Mouse (Mus musculus) ovary, postnatal 14 days (tissue): ENCODE measurements around the gene Senp1.

Experiments
- DNase-seq: peaks from one replicate; pipeline ENCODE4 v3.0.0; 2022; ENCODE audit warnings: low spot score

The Senp1 gene

DNA sequence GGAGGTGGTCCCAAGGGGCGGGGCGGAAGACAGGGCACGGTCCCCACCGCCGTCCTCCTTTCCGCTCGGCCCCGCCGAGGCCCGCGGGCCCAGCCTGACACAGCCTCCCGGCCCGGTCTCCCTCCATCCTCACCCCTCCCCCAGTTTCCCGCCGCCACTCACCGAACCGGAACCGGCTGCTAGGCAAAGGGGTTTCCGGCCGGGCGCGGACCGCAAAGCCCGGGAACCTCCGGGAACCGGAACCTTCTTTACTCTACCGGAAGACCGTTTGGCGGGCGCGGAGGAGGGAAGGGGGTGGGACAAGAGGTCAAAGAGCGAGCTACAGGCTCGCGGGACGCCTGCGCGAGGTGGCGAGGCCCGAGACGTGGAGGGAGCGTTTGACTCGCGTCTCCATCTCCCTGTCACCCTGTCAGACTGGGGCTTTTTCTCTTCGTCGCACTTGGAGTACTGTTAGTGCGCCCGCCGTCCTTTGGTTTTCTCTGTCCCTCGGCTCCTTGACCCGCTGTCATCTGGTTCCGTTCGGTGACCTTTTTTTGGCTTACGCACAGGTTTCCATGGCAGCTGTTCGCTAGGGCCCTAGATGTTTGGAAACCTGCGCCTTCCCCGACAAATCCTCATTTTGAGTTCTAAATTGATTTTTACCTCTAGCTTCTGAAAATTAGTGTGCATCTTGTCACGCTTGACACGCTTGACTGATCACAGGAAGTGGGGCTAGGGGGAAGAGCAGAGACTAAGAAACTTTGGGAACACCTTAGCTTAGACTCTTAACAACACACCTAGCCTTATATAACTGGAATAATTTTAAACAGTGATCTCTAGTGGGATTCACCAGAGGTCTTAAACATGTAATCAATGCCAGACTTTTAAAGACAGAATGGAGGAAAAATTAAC, at the start of gene Senp1:
Gene Senp1, minus strand, starts transcription at position 624 of the 891 bp plus-strand sequence.
- DNase-seq: peak; percentile 87

DNA sequence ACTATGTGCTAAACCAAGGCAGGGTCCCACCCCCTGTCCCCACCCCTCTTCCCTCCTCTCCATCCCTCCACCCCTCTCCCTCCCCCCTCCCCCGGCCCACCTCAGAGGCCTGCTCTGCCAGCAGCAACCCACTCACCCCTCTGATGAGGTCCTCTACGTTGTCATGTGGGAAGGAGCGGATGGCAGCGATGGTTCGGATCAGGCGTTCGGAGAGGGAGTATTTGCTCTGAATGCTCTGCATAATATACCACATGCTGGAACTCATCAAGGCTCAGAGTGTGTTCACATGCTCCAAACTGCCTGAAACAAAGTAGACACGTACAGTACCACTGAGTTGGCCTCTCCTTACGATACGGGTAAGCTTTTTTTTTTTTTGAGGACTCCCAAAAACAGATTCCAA, 49.0 kb upstream of the Senp1 start:
- DNase-seq: no peak

DNA sequence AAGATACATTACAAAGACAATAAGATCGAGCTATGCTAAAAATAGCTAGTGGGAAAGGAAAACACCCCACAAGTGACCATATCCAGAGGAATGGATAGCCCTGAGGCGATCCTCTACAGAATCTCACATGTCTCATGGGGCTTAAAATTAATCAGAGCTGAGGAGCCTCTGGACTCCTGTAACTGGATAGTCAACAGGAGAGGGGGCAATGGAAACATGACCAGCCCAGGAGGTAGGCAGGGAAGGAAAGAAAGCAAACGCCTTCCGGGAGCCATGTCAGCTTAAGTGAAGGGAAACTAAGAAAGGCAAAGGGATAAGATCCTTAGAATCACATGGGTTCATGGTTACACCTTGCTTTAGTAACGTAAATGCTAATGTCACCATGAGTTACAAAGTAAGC, 47.3 kb upstream of the Senp1 start:
- DNase-seq: no peak

DNA sequence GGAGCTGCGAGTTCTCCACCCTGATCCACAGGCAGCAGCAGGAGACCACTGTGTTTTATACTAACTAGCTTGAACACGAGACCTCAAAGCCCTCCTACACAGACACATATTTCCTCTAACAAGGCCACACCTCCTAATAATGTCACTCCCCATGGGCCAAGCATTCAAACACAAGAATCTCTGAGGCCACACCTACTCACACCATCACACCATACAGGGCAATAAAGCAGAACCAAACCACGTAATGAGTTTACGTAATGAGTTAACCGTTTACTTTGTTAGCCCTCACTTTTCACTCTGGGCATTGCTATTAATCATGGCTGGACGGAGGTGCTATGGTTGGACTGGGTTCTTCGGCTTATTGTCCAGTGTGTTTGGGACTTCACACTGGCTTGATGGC, 46.2 kb upstream of the Senp1 start:
- DNase-seq: no peak

DNA sequence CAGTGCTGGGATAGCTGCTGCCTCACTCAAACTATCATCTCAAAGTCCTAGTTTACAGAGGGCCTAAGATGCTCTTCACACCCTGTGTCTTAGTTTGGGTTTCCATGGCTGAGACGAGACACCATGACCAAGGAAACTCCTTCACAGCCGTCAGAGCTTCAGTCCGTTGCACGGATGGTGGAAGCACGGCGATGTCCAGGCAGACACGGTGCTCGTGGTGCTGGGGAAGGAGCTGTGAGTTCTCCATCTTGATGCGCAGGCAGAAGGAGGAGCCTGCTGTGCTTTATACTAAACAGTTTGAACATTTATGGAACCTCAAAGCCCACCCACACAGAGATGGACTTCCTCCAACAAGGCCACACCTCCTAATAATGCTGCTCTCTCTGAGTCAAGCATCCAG, 43.3 kb upstream of the Senp1 start:
- no peak for DNase-seq

DNA sequence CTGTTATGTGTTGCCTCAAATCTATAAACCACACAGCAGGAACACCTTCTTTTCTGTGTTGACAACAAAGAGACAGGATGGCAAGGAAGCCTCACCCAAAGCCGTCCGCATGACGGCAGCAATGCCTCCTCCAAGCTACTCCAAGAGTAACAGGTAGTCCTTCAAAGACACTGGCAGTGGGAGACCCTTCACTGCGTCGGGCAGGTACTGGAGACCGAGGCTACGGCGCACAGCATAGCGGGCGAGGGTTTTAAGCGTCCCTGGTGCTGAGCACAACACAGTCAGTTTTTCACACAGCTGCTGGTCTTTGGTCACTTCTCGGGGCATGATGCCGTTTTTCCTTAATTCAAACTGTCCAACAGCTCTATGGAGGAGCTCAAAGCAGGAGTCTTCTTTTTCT, 42.1 kb upstream of the Senp1 start:
- DNase-seq: no peak

DNA sequence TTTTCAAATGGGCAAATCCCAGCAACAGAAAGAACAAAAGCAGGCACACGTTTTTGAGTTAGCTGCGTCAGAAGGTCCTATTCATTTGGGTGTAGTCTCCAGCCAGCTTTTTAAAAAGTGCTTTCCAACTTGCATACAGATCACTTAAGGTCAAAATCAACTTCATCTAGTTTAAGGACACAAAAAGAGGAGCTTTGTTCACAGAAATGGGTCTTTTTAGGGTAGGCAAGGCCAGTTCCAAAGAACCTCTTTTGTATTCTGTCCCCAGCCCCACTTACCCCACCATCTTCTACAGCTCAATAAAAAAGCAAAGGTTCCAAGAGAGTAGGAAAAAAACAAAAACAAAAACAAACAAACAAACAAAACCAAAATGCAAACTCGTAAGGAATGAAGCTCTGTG, 41.1 kb upstream of the Senp1 start:
- DNase-seq: no peak

DNA sequence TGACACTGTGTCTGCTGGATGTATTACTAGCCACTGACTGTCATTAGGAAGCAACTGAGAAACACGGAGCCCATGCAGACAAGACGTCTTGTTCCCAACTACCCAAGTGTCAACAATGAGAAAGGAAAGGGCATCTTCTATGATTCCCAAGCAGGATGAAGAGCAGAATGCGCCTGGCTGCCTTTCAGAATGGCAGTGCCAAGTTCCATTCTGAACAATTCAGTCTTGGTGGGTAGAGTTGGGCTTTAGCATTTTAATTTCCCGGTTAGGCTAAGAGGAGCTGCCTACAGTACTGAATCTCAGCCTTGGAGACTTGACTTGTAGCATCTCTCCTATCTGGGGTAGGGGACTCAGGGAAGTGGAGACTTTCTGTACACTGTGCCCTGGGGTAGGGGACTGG, 40.5 kb upstream of the Senp1 start:
- DNase-seq: no peak

DNA sequence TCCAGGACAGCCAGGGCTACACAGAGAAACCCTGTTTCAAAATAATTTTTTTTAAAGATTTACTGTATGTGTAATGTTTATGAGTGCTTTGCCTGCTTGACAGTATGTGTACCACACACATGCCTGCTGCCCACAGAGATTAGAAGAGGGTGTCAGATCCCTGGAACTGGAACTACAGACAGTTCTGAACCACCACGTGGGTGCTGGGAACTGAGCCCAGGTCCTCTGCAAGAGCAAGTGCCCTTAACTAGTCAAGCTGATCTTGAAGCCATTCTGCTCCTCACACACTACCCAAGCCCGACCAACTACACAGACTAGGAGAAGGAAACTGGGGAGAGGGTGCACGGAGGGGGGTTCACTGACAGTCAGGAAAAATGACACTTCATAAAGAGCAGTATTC, 39.9 kb upstream of the Senp1 start:
- no peak for DNase-seq

DNA sequence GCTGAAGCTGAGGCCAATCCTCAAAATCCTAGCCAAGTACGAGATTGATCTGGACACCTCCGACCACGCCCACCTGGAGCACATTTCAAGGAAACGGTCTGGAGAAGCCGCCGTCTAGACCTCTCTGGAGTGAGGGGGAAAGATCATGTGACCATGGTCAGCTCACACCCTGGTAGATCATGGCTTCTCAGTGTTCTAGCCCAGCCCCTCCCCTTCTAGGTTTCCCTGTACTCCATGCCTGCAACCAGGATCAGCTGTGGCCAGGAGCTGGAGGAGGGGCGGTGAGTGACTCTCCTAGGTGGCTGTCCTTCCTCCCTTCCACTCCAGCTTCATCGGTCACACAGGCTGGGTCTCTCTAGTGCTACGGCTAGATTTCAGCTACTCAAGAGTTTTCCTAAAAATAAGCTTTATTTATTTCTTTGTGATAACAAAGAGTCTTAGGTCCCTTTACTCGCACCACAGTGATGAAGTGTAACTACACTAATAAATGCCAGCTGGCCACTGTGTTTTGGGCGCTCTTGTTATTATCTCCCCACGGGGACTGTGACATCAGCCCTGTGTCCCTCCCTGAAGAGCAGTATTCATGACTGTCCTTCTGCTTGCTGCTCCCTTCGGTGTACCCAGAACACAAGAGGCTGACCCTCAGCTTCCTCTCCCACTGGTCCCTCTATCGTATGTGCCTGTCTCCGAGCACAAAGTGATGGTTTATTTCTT, 38.6 kb upstream of the Senp1 start:
- DNase-seq: no peak

DNA sequence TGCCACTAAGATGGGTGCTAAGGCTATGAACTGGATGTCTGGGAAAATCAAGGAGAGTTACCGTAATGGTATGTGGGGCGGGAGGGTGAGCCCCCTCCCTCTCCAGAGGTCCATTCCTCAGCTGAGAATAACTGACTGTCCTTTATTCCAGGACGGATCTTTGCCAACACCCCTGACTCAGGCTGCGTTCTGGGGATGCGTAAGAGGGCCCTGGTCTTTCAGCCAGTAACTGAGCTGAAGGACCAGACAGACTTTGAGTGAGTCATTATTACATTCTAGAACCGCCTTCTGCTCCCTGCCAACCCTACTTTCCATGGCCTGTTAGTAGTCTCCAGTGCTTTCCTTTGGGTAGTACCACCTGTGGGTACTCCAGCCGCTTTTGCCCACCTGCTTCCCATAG, 37.9 kb upstream of the Senp1 start:
- DNase-seq: no peak

DNA sequence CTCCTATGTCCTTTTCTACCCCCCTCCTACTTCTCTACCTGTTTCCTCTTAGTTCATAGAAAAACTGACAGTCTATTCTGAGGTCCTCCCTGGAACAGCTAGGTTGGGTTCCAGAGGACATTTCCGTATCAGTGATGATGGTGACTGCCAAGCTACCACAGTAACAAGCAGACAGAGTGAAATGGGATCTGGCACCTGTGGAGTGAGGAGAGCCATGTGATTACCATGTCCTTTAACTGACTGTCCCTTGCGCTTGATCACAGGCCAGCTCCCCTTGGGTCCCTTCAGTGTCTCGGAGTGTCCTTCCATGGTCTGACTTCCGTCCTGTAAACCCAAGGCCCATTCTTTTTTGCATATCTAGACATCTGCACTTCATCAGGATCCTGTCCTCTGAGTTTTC, 37.5 kb upstream of the Senp1 start:
- no peak for DNase-seq

DNA sequence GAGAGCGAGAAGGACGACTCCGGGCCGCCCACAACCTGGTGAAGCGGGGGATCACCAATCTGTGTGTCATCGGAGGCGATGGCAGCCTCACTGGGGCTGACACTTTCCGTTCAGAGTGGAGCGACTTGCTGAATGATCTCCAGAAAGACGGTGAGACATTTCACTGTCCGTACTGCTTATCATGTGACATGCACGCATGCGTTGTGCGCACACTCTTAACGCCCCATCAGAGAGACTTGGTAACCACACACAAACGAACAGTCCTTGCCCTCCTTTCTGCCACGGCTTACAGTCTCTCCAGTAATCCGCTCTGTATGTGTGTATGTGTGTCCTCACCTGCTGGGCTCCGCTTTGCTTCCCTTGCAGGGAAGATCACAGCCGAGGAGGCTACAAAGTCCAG, 27.3 kb upstream of the Senp1 start:
- DNase-seq: no peak

DNA sequence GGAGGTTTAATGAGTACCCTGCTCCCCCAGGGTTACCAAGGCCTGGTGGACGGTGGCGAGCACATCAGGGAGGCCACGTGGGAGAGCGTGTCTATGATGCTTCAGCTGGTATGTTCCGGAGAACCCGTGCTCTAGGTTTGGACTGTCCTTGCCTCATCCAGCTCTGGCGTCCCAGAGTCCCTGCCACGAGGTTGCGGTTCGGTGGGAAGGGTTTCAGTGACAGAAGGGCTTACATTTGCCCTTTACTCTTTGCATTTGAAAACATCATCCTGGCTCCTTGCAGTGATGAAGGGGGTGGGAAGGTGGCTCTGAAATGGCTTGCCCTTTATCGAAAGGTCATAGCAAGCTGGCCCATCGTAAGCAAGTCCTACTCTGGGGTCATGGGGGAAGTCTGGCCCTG, 25.8 kb upstream of the Senp1 start:
- no peak for DNase-seq

DNA sequence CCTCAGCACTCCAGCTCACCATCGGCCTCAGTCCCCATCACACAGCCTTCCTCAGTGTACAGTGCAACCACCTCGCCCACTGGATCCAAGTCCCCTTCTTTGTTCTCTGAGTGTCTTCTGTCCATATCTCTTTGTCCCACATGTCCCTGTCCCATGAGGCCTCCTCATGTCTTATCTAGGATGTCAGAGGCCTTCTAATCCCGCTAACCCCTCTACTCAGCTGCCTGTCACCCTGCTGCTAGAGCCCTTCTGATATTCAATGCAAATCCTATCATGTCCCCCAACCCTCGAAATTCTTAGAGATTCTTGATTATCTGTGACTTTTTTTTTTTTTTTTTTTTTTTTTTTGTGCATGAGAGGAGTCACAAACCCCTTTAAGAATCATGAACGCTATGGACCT, 22.7 kb upstream of the Senp1 start:
- no peak for DNase-seq

DNA sequence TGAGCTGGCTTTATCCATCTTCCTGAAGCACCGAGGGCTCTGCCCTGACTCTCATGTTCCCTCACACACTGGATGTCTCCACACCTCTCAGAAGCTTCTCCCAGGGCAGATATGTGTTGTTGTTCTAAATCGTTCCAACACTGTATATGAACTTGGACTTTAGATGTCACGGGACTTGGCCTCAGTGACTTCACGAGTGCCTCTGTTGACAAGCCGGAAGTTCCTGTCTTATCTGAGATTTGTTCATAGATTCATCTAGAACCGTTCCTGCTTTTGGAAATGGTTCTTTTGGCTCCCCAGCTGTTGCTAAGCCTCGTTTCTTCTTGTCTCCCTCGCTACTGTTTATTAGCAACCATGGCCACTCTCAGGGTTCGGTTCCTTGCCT, 22.2 kb upstream of the Senp1 start:
- DNase-seq: no peak

DNA sequence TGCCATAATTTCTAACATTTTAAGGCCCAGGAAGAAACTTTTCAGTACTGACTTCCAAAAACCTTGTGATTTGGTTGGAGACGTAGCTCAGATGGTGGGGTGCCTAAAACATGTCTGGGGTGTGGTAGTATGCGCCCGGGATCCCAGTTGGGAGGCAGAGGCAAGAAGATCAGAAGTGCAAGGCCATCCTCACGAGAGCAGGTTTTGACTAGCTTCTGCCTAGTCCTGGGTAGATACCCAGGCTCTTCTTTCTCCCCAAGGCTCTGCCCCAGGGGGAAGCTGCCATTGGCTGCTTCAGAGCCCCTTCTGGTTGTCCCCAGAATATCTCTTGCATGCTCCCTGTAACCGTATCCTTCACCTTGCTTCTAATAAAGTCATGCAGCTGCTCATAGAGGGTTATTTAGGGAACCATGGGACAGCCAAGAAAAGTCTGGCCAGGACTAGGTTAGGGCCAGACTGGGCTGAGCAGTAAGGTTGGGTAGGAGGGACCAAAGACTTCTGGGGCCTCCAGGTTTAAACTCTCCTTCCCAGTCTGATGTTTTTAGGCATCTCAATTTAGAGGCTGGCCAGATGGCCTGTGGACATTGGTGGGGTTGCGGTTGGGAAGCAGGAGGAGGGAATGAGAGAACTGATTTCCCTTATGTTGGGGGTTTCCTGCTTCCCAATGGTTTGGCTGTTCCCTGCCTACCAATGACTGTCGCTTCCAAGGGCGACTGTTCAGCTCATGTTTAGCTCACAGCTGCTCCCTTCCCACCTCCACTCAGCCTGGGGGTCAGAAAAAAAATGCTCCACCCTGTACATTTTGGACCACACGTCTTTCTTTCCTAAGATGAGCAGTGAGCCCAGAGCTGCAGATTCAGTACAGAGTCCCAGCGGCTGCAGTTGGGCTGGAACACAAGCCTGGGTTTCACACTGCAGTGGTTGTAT, 21.6 kb upstream of the Senp1 start:
- DNase-seq: no peak

DNA sequence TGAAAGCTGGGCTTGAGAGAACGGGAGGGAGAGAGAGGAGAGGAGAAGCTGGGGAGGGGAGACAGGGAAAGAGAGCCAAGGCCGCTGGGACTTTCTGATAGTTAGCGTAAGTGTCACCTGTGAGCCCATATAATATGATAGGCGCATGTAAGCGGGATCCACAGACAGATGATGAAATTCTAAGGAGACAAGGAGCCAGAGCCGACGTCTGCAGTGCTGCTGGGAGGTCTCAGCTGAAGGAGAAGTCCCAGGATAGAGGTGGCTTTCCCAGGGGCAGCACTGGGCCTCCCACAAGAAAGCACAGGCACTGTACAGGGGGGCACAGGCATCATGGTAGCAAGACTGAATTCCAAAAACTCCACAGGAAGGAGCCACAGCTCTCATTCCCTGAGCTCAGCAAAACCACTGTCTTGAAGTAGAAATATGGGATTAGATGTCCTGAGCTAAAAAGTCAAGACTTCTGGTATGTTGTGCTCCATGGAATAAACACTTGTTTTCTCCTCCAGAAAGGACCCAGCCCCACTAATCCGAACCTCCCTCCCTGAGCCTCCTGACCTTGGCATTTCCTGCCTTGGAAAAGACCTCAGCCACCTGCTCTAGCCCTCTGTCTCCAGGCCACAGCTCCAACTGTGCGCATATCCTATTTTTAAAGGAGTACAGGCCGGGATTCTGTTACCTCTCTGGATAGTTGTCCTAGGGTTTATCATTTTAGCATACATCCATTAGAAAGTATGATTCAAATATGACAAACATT, 20.7 kb upstream of the Senp1 start:
- no peak for DNase-seq

DNA sequence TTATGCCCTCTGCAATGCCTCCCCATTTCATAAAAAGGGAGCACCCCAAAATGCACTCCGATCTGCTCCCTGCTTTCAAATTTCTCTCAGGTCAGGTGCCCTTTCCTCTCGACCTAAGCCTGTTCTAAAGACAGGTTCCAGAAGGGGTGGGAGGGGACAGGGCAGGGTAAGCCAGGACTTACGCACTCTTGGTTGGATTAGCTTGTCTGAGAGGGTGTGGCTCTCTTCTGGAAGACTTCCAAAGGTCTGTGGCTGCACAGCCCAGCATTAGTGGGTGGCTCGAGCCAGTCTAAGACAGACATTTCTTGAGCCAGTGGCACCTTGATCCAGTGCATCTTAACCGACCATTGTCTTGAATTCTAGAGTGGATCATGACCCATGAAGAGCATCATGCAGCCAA, 18.2 kb upstream of the Senp1 start:
- no peak for DNase-seq

DNA sequence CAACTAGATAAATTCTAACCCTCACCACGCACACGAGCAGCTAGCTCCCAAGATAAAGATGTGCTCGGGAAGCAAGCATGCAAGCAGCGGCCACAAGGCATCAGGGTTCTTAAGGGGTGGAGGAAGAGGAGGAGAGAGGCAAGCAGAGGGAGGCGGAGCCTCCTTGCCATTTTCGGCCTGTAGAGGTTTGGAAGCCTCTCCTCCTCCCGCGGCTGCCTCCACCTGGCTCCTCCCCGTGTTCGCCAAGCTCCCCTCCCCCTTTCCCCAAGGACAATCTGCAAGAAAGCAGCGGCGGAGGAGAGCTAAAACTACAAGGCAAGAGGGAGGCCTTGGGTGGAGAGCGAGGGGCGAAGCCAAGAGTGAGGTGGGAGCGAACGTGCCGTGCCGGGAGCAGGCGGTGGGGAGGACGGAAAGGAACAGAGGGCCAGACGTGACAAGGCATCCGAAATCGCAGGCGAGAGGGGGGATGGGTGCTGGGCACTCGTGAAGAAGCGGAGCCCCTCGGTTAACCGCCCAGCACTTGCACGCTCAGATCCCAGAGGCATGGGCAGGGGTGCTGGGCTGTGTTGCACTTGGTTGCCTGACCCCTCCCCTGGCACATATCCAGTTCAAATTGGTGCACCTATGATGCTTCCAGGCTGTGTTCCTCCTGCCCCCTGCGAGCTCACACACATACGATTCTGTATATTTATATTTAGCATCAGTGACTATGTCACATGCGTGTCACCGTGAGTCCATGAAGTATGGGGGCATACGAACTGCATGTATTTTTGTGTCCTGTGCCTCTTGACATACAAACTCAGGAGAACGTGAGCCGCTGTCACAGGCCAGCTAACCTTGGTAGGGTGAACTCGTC, 15.0 kb upstream of the Senp1 start:
- DNase-seq: peak; percentile 69
